Mouse (Mus musculus) intestine, embryonic 16.5 days (tissue): Measurements from ENCODE around the gene Asb16. TPM values are rescaled to one million over a fixed set of nuclear protein-coding genes. Genes with fewer than 3 reads are reported as not detected.

Source experiments
- ATAC-seq: fragments of 200-750 bp; cut with Nextera tagmentation; 2 replicates; pipeline ENCODE4 v1.8.0; 2017; ENCODE audit warnings: moderate TSS enrichment, moderate library complexity
- H3K27ac ChIP-seq: fragments of 300-500 bp; sonication (generic); 2 replicates; pipeline ENCODE4 v1.5.1; 2014; ENCODE audit warnings: mild to moderate bottlenecking, low read length
- H3K27me3 ChIP-seq: fragments of 300-500 bp; sonication (generic); replicated peaks from 2 replicates; pipeline ENCODE4 v1.6.1; 2014; ENCODE audit warnings: low read length, control low read depth, mixed read lengths; ENCODE audit not compliant: control insufficient read depth, insufficient read depth
- H3K36me3 ChIP-seq: fragments of 300-500 bp; sonication (generic); 2 replicates; pipeline ENCODE4 v1.6.1; 2014; ENCODE audit warnings: low read length, control low read depth; ENCODE audit not compliant: control insufficient read depth, insufficient read depth
- H3K4me1 ChIP-seq: fragments of 300-500 bp; sonication (generic); 2 replicates; pipeline ENCODE4 v1.6.1; 2014; ENCODE audit warnings: low read length, control low read depth, mixed read lengths; ENCODE audit not compliant: control insufficient read depth, insufficient read depth
- H3K4me2 ChIP-seq: fragments of 300-500 bp; sonication (generic); 2 replicates; pipeline ENCODE4 v1.6.1; 2014; ENCODE audit warnings: low read depth, low read length, control low read depth
- H3K4me3 ChIP-seq: fragments of 300-500 bp; sonication (generic); 2 replicates; pipeline ENCODE4 v1.5.1; 2014; ENCODE audit warnings: mild to moderate bottlenecking, low read length
- H3K9ac ChIP-seq: fragments of 300-500 bp; sonication (generic); 2 replicates; pipeline ENCODE4 v1.6.1; 2014; ENCODE audit warnings: low read depth, low read length
- H3K9me3 ChIP-seq: fragments of 300-500 bp; sonication (generic); 2 replicates; pipeline ENCODE4 v1.6.1; 2016; ENCODE audit warnings: low read length, control low read depth; ENCODE audit not compliant: control insufficient read depth
- WGBS: fragments of 180-500 bp; shearing (Covaris S2); extraction: QIAGEN DNeasy Blood & Tissue Kit; methylation state at CpG from one replicate; pipeline ENCODE4 v1.1.7; 2014; 5-methylcytosine and 5-hydroxymethylcytosine counted together
- microRNA-seq: library from miRNA; unstranded; fragments of <30 nt; microRNA quantifications from one replicate; pipeline ENCODE4, GENCODE M21; 2016
- polyA plus RNA-seq: library from polyadenylated mRNA; unstranded; fragments of >200 nt; fragmentation: Nextera tagmentation; extraction: Ambion mirVana; gene quantifications from 2 replicates; pipeline ENCODE4 v1.2.1, GENCODE M21; 2015

Gene Asb16
- polyA plus RNA-seq, 1 experiment from 2014 or later = 0.05 TPM

DNA sequence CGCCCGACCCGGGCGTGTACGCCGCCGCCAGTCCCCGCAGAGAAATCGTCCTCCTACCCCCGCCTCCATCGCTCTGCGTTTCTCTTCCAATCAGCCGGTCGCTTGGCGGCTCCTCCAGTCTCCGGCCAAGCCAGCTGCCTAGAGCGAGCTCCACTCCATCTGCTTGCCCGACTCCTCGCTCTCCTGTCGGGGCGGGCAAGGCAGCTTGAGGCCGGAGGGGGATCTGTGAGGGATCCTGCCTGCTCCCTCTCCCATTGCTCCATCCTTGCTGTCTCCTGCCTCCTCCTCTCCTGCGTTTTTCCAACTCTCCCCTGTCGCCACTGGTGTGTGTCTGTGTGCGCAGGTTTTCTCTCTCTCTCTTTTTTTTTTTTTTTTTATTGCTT lies 50.9 kb downstream of the Asb16 start, which contains the start of gene Ubtf:
TSS of gene Ubtf (minus strand) at position 333 of the 383 bp plus-strand sequence.
- Histone ChIP-seq H3K27me3 (no peaks in the 10 kb centered on the region), H3K27ac (peak within 1 kb of the TSS; percentile 99), H3K36me3 (peaks cover under 1% of the 10 kb centered on the region; the same call in 1 of the 2 replicates), H3K9ac (peak within 1 kb of the TSS; percentile 100), H3K4me2 (peak within 1 kb of the TSS; percentile 96), H3K4me3 (peak within 1 kb of the TSS; percentile 99), H3K4me1 (peaks cover 15% of the 10 kb centered on the region), H3K9me3 (no peaks in the 10 kb centered on the region)
- peak; percentile 7; the same call in 1 of the 2 replicates for ATAC-seq
- WGBS = 0% methylated on average over 25 of the region's 25 CpGs

DNA sequence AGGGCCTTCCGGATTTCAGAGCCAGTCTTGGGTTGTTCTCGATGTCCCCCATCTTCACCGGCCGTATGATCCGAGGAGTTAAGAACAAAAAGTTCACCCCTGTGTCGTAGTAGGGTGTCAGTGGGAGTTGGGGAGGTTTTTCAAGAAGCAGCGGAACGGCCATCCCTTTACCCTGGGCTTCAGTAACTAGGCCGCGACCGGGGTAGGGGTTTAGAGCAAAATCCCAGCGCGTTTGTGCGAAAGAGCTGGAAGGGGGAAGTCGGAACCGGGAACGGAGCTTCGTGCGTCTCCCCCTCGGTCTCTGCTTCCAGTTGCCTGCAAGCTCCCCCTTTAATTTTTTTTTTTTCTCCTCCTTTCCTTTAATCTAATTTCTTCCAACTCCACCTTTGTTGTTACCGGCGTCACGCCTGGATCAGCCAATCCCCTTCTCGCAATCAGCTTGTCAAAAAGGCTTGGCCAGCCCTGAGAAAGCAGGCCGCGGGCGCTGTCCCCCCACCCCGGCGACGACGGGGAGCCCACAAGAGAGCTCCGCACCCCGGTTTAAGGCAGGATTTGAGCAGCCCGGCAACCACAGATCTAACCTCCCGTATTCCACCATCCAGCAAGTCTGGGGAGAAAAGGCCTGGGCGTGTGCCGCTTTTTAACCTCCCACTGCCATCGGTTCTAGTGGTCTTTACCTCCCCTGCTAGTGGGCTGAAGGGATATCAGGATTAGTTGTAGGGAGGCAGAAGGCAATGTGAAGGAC lies 51.6 kb downstream of the Asb16 start:
- Histone ChIP-seq H3K4me3 (peak overlapping the region; percentile 99), H3K4me2 (peak overlapping the region; percentile 96), H3K27ac (peak overlapping the region; percentile 99), H3K4me1 (peaks cover 15% of the 10 kb centered on the region), H3K27me3 (no peaks in the 10 kb centered on the region), H3K9ac (peak overlapping the region; percentile 100), H3K36me3 (no peaks in the 10 kb centered on the region), H3K9me3 (no peaks in the 10 kb centered on the region)
- under 1% methylated on average over 38 of the region's 38 CpGs for WGBS
- ATAC-seq = peak; percentile 16; the same call in 1 of the 2 replicates

GRCm38 (mm10) chr11:102320686-102321005 lies 52.1 kb downstream of the Asb16 start:
- WGBS = 15% methylated on average over 10 of the region's 10 CpGs
- Histone ChIP-seq H3K36me3 (no peaks in the 10 kb centered on the region), H3K4me2 (peak overlapping the region; percentile 96), H3K9me3 (no peaks in the 10 kb centered on the region), H3K4me3 (peak overlapping the region; percentile 99), H3K4me1 (peaks cover 10% of the 10 kb centered on the region), H3K27ac (peak overlapping the region; percentile 99), H3K27me3 (no peaks in the 10 kb centered on the region), H3K9ac (peak overlapping the region; percentile 100)
- ATAC-seq = no peak

GRCm38 (mm10) chr11:102321931-102322330 lies 53.4 kb downstream of the Asb16 start:
- Histone ChIP-seq H3K27ac (no peak overlapping the region), H3K9me3 (no peaks in the 10 kb centered on the region), H3K9ac (no peak overlapping the region), H3K36me3 (no peaks in the 10 kb centered on the region), H3K4me2 (no peak overlapping the region), H3K4me3 (no peak overlapping the region), H3K4me1 (peaks cover 3% of the 10 kb centered on the region; the same call in 1 of the 2 replicates), H3K27me3 (no peaks in the 10 kb centered on the region)
- 80% methylated on average over 6 of the region's 6 CpGs for WGBS
- no peak for ATAC-seq

DNA sequence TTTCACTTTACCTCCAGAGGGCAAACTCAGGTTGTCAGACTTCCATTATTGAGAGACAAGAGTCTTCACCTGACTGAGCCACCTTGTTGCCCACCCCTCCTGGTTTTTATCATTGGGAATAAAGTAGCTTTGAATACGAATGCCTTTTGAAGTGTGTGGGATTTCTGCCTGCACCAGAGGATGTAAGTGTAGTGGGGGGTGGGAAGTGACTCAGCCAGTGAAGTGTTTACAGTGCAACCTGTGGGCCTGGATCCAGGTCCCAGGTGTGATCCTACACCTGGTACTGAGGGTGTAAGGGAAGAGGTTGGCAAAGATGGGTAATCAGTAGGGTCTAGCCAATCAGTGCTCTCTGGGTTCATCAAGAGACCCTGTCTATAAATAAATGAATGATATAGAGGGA lies 55.0 kb downstream of the Asb16 start:
- Histone ChIP-seq H3K36me3 (no peaks in the 10 kb centered on the region), H3K27ac (no peak overlapping the region), H3K4me2 (no peak overlapping the region), H3K4me1 (peaks cover 3% of the 10 kb centered on the region; the same call in 1 of the 2 replicates), H3K4me3 (no peak overlapping the region), H3K9ac (no peak overlapping the region), H3K27me3 (no peaks in the 10 kb centered on the region), H3K9me3 (no peaks in the 10 kb centered on the region)
- no peak for ATAC-seq
- 73% methylated on average over 1 of the region's 1 CpGs for WGBS

GRCm38 (mm10) chr11:102327250-102327649 lies 58.7 kb downstream of the Asb16 start:
- no peaks in the 10 kb centered on the region for H3K36me3 ChIP-seq
- no peak for ATAC-seq

DNA sequence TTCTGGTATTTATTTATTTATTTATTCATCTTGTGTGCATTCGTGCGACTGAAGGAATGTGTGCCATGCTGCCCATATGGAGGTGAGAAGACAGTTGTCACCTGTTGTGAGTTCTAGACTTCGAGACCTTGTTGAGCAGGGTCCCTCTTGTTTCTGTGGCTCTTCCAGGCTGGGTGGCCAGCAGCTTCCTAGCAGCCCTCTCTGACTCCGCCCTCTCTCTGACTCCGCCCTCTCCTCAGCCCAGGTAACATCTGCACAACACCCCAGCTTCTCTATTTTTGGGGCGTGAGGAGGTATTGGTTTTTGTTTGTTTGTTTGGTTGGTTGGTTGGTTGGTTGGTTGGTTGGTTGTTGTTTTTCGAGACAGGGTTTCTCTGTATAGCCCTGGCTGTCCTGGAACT lies 59.3 kb downstream of the Asb16 start:
- 79% methylated on average over 7 of the region's 7 CpGs for WGBS
- Histone ChIP-seq H3K4me1 (no peaks in the 10 kb centered on the region), H3K27me3 (no peaks in the 10 kb centered on the region), H3K27ac (no peak overlapping the region), H3K4me3 (no peak overlapping the region), H3K9ac (no peak overlapping the region), H3K36me3 (no peaks in the 10 kb centered on the region), H3K9me3 (no peaks in the 10 kb centered on the region), H3K4me2 (no peak overlapping the region)
- no peak for ATAC-seq

More at GRCm38 (mm10) chr11:102327250-102327649, 58.7 kb downstream of the Asb16 start:
- Histone ChIP-seq H3K27me3 (no peaks in the 10 kb centered on the region), H3K27ac (no peak overlapping the region), H3K9ac (no peak overlapping the region), H3K9me3 (no peaks in the 10 kb centered on the region), H3K4me1 (no peaks in the 10 kb centered on the region), H3K4me2 (no peak overlapping the region), H3K4me3 (no peak overlapping the region)
- 58% methylated on average over 5 of the region's 5 CpGs for WGBS

Small RNA genes lying within 50 kb of the gene (microRNA-seq; reads per million reads assigned to microRNA genes)
- 0.91 reads per million for gene Mir8101

Other genes starting within 250 kb of the Asb16 start
- gene Mpp3, start 240.3 kb upstream of the Asb16 start, polyA plus RNA-seq = 5.7 and 6.5 TPM in 2 replicates
- gene Cd300lg, start 227.2 kb upstream of the Asb16 start, polyA plus RNA-seq = 1.9 and 2.0 TPM in 2 replicates
- gene Mpp2, start 180.2 kb upstream of the Asb16 start, polyA plus RNA-seq = 5.8 and 6.2 TPM in 2 replicates
- gene Ppy, start 167.4 kb upstream of the Asb16 start, polyA plus RNA-seq = 3.9 and 6.0 TPM in 2 replicates
- 62.9 and 67.0 TPM in 2 replicates for gene Pyy, start 160.9 kb upstream of the Asb16 start, polyA plus RNA-seq
- gene Nags, start 123.2 kb upstream of the Asb16 start, polyA plus RNA-seq = 33.8 and 39.1 TPM in 2 replicates
- gene Tmem101, start 112.3 kb upstream of the Asb16 start, polyA plus RNA-seq = 23.4 and 26.0 TPM in 2 replicates
- 87.9 and 115 TPM in 2 replicates for gene Lsm12, start 83.4 kb upstream of the Asb16 start, polyA plus RNA-seq
- gene G6pc3, start 79.1 kb upstream of the Asb16 start, polyA plus RNA-seq = 26.7 and 32.1 TPM in 2 replicates
- 54.8 and 55.5 TPM in 2 replicates for gene Hdac5, start 38.6 kb upstream of the Asb16 start, polyA plus RNA-seq
- 12.4 and 15.9 TPM in 2 replicates for gene BC030867, start 19.9 kb upstream of the Asb16 start, polyA plus RNA-seq
- gene Tmub2, start 16.2 kb downstream of the Asb16 start, polyA plus RNA-seq = 52.0 and 54.3 TPM in 2 replicates
- gene Atxn7l3, start 27.9 kb downstream of the Asb16 start, polyA plus RNA-seq = 8.8 and 9.0 TPM in 2 replicates
- 65.5 and 66.0 TPM in 2 replicates for gene Ubtf, start 51.0 kb downstream of the Asb16 start, polyA plus RNA-seq
- 11.2 and 19.3 TPM in 2 replicates for gene Slc4a1, start 97.5 kb downstream of the Asb16 start, polyA plus RNA-seq
- 6.0 and 6.8 TPM in 2 replicates for gene Rundc3a, start 124.7 kb downstream of the Asb16 start, polyA plus RNA-seq
- gene Slc25a39, start 139.2 kb downstream of the Asb16 start, polyA plus RNA-seq = 366 and 376 TPM in 2 replicates
- 221 and 245 TPM in 2 replicates for gene Grn, start 161.6 kb downstream of the Asb16 start, polyA plus RNA-seq
- 0.86 and 1.8 TPM in 2 replicates for gene Fam171a2, start 178.9 kb downstream of the Asb16 start, polyA plus RNA-seq
- gene Itga2b, start 201.4 kb downstream of the Asb16 start, polyA plus RNA-seq = 3.1 and 3.7 TPM in 2 replicates